Mouse (Mus musculus) neural tube, embryonic 13.5 days (tissue): ENCODE data around the gene Ndufs3. TPM values are rescaled to one million over a fixed set of nuclear protein-coding genes. Genes with fewer than 3 reads are reported as not detected.
"Not testable (repeated sequence)": the region's sequence is repeated elsewhere in the genome, so short reads cannot be mapped to it uniquely, and the experiment has no call there.

Experiments
- ATAC-seq: fragments of 200-750 bp; cut with Nextera tagmentation; 2 replicates; pipeline ENCODE4 v1.8.0; 2017; ENCODE audit warnings: low read depth, mild to moderate bottlenecking, moderate TSS enrichment, moderate library complexity
- H3K27ac ChIP-seq: fragments of 300-500 bp; sonication (generic); replicated peaks from 2 replicates; pipeline ENCODE4 v1.5.1; 2015; ENCODE audit warnings: moderate library complexity, mild to moderate bottlenecking, inconsistent platforms
- H3K27me3 ChIP-seq: fragments of 300-500 bp; sonication (generic); 2 replicates; pipeline ENCODE4 v1.6.1; 2015; ENCODE audit warnings: mild to moderate bottlenecking, inconsistent platforms
- H3K36me3 ChIP-seq: fragments of 300-500 bp; sonication (generic); 2 replicates; pipeline ENCODE4 v1.6.1; 2015; ENCODE audit warnings: mild to moderate bottlenecking, inconsistent platforms
- H3K4me1 ChIP-seq: fragments of 300-500 bp; sonication (generic); replicated peaks from 2 replicates; pipeline ENCODE4 v1.6.1; 2015; ENCODE audit warnings: inconsistent platforms
- H3K4me2 ChIP-seq: fragments of 300-500 bp; sonication (generic); 2 replicates; pipeline ENCODE4 v1.6.1; 2015; ENCODE audit warnings: inconsistent platforms, mild to moderate bottlenecking, moderate library complexity
- H3K4me3 ChIP-seq: fragments of 300-500 bp; sonication (generic); 2 replicates; pipeline ENCODE4 v1.5.1; 2015; ENCODE audit warnings: mild to moderate bottlenecking, inconsistent platforms
- H3K9ac ChIP-seq: fragments of 300-500 bp; sonication (generic); 2 replicates; pipeline ENCODE4 v1.6.1; 2015; ENCODE audit warnings: moderate library complexity, mild to moderate bottlenecking, inconsistent platforms
- H3K9me3 ChIP-seq: fragments of 300-500 bp; sonication (generic); 2 replicates; pipeline ENCODE4 v1.6.1; 2016; ENCODE audit warnings: inconsistent platforms
- WGBS: fragments of 180-500 bp; shearing (Covaris S2); methylation state at CpG from one replicate; pipeline ENCODE4 v1.1.7; 2015; 5-methylcytosine and 5-hydroxymethylcytosine counted together
- polyA plus RNA-seq: library from polyadenylated mRNA; unstranded; fragments of >200 nt; fragmentation: Nextera tagmentation; extraction: Ambion mirVana; gene quantifications from 2 replicates; pipeline ENCODE4 v1.2.1, GENCODE M21; 2015

Gene Ndufs3
- polyA plus RNA-seq, 1 experiment from 2014 or later = 211 TPM

DNA sequence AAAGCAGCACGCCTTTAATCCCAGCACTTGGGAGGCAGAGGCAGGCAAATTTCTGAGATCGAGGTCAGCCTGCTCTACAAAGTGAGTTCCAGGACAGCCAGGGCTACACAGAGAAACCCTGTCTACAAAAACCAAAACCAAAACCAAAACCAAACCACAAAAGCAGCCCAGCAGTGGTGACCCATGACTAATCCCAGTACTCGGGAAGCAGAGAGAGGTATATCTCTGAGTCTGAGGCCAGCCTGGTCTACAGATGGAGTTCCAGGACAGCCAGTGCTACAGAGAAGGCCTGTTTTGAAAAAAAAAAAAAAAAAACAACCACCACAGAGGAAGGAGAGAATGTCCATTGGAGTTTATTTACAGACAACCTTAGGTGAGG lies 10.3 kb downstream of the Ndufs3 start:
- 93% methylated on average over 3 of the region's 3 CpGs for WGBS
- H3K9ac ChIP-seq, H3K4me2 ChIP-seq, H3K27me3 ChIP-seq, H3K4me3 ChIP-seq, H3K9me3 ChIP-seq, H3K27ac ChIP-seq, ATAC-seq: not testable (repeated sequence)
- Histone ChIP-seq H3K36me3 (peaks cover 73% of the 10 kb centered on the region), H3K4me1 (peaks cover 18% of the 10 kb centered on the region)

GRCm38 (mm10) chr2:90893673-90894298 lies 10.8 kb downstream of the Ndufs3 start:
- H3K9ac ChIP-seq = no peak overlapping the region
- no peak overlapping the region for H3K4me3 ChIP-seq
- no peak for ATAC-seq
- 83% methylated on average over 6 of the region's 6 CpGs for WGBS
- H3K4me2 ChIP-seq = no peak overlapping the region
- H3K27ac ChIP-seq = no peak overlapping the region
- peaks cover 23% of the 10 kb centered on the region for H3K4me1 ChIP-seq
- peaks cover 8% of the 10 kb centered on the region for H3K27me3 ChIP-seq
- no peaks in the 10 kb centered on the region for H3K9me3 ChIP-seq
- peaks cover 68% of the 10 kb centered on the region for H3K36me3 ChIP-seq

DNA sequence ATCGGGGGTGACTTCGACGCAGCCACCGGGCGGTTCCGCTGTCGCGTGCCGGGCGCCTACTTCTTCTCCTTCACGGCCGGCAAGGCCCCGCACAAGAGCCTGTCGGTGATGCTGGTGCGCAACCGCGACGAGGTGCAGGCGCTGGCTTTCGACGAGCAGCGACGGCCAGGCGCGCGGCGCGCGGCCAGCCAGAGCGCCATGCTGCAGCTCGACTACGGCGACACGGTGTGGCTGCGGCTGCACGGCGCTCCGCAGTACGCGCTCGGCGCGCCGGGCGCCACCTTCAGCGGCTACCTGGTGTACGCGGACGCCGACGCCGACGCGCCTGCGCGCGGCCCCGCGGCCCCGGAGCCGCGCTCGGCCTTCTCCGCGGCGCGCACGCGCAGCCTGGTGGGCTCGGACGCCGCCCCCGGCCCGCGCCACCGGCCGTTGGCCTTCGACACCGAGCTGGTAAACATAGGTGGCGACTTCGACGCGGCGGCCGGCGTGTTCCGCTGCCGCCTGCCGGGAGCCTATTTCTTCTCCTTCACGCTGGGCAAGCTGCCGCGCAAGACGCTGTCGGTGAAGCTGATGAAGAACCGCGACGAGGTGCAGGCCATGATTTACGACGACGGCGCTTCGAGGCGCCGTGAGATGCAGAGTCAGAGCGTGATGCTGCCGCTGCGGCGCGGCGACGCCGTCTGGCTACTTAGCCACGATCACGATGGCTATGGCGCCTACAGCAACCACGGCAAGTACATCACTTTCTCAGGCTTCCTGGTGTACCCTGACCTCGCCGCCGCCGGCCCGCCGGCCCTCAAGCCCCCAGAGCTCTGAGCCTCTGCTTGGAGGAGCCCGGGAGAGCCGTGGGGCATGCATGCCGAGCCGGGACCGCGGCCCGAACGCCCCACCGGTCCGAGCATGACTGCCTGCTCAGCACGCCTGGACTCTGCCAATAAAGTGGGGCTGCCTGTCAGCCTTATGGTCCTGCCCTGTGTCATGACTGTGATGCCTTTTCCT lies 14.8 kb downstream of the Ndufs3 start:
- 3% methylated on average over 109 of the region's 133 CpGs for WGBS
- Histone ChIP-seq H3K4me2 (peak overlapping the region; percentile 79), H3K27ac (peak overlapping the region; percentile 78), H3K36me3 (peaks cover 28% of the 10 kb centered on the region), H3K9ac (peak overlapping the region; percentile 71), H3K4me3 (peak overlapping the region; percentile 47), H3K4me1 (peaks cover 53% of the 10 kb centered on the region), H3K9me3 (no peaks in the 10 kb centered on the region), H3K27me3 (peaks cover 43% of the 10 kb centered on the region)
- ATAC-seq = peak; percentile 64

DNA sequence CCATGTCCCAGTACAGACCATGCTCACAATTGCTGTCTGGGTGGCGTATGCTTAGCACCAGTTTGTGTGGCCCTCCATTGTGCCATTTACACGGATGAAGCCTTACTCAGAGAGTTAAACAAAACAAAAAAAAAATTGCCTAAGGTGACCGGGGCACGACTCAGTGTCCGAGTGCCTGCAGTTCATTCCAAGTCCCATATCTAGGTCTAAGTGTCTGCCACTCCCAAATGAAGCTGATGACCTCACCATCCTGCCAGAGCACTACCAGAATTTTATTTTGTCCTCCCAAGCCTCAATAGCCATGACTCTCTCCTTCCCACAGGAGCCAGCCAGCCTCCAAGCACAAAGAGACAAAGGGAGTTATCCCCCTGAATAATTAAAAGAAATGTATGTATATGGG lies 17.0 kb downstream of the Ndufs3 start:
- H3K9me3 ChIP-seq = no peaks in the 10 kb centered on the region
- H3K4me1 ChIP-seq = peaks cover 61% of the 10 kb centered on the region
- H3K4me2 ChIP-seq = peak overlapping the region; percentile 79
- H3K9ac ChIP-seq = peak overlapping the region; percentile 90
- H3K36me3 ChIP-seq = peaks cover 10% of the 10 kb centered on the region; the same call in 1 of the 2 replicates
- H3K4me3 ChIP-seq = peak overlapping the region; percentile 66
- ATAC-seq = no peak
- 70% methylated on average over 5 of the region's 5 CpGs for WGBS
- H3K27me3 ChIP-seq = peaks cover 50% of the 10 kb centered on the region
- 0 out of 2 replicates have a peak overlapping the region, but pooled peaks have one; percentile 95 for H3K27ac ChIP-seq

- H3K4me3 ChIP-seq = peak overlapping the region; percentile 66
- ATAC-seq = no peak
- H3K4me1 ChIP-seq = peaks cover 61% of the 10 kb centered on the region
- peak overlapping the region; percentile 79 for H3K4me2 ChIP-seq
- 0 out of 2 replicates have a peak, but pooled peaks cover 2% of the 10 kb centered on the region for H3K36me3 ChIP-seq
- H3K27ac ChIP-seq = peak overlapping the region; percentile 95
- WGBS = 19% methylated on average over 6 of the region's 6 CpGs
- H3K9me3 ChIP-seq = no peaks in the 10 kb centered on the region
- peak overlapping the region; percentile 90 for H3K9ac ChIP-seq
- H3K27me3 ChIP-seq = peaks cover 50% of the 10 kb centered on the region
These were observed 18.2 kb downstream of the Ndufs3 start for GRCm38 (mm10) chr2:90886436-90886835.

- no peaks in the 10 kb centered on the region for H3K9me3 ChIP-seq
- H3K4me1 ChIP-seq = peaks cover 60% of the 10 kb centered on the region
- H3K36me3 ChIP-seq = no peaks in the 10 kb centered on the region
- peak; percentile 76 for ATAC-seq
- WGBS = 1% methylated on average over 45 of the region's 45 CpGs
- peak within 1 kb of the TSS; percentile 79 for H3K4me2 ChIP-seq
- peak within 1 kb of the TSS; percentile 66 for H3K4me3 ChIP-seq
- H3K27ac ChIP-seq = peak within 1 kb of the TSS; percentile 95
- H3K9ac ChIP-seq = peak within 1 kb of the TSS; percentile 90
- H3K27me3 ChIP-seq = peaks cover 50% of the 10 kb centered on the region
These were observed 19.2 kb downstream of the Ndufs3 start, which contains the start of gene C1qtnf4 for GRCm38 (mm10) chr2:90885218-90886041. Gene C1qtnf4, plus strand, starts transcription at chr2:90885860.

DNA sequence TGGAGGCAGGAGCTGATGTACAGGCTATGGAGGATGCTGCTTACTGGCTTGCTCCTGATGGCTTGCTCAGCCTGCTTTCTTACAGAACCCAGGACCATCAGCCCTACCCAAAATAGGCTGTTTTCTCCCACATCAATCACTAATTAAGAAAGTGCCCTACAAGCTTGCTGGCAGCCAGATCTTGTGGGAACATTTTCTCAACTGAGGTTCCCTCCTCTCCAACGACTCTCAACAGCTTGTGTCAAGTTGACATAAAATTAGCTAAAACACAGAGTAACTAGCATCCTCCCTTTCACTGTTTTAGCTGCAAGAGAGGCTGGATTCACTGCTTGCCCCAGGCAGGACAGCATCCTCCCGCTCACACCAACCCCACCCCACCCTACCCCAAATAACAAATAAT lies 22.8 kb downstream of the Ndufs3 start:
- no peak for ATAC-seq
- peaks cover 41% of the 10 kb centered on the region for H3K4me1 ChIP-seq
- 82% methylated on average over 2 of the region's 2 CpGs for WGBS
- H3K27me3 ChIP-seq = peaks cover 22% of the 10 kb centered on the region
- no peak overlapping the region for H3K9ac ChIP-seq
- H3K27ac ChIP-seq = no peak overlapping the region
- H3K4me3 ChIP-seq = no peak overlapping the region
- H3K36me3 ChIP-seq = no peaks in the 10 kb centered on the region
- H3K4me2 ChIP-seq = no peak overlapping the region
- no peaks in the 10 kb centered on the region for H3K9me3 ChIP-seq

GRCm38 (mm10) chr2:90880144-90880785 lies 24.4 kb downstream of the Ndufs3 start:
- no peak overlapping the region for H3K4me3 ChIP-seq
- ATAC-seq = 0 out of 2 replicates have a peak, but pooled peaks have one; percentile 10
- peak overlapping the region; percentile 64 for H3K27ac ChIP-seq
- H3K27me3 ChIP-seq = peaks cover 10% of the 10 kb centered on the region; the same call in 1 of the 2 replicates
- no peak overlapping the region for H3K4me2 ChIP-seq
- H3K36me3 ChIP-seq = no peaks in the 10 kb centered on the region
- no peak overlapping the region; the same call in 1 of the 2 replicates for H3K9ac ChIP-seq
- 28% methylated on average over 6 of the region's 6 CpGs for WGBS
- peaks cover 31% of the 10 kb centered on the region for H3K4me1 ChIP-seq
- no peaks in the 10 kb centered on the region for H3K9me3 ChIP-seq

DNA sequence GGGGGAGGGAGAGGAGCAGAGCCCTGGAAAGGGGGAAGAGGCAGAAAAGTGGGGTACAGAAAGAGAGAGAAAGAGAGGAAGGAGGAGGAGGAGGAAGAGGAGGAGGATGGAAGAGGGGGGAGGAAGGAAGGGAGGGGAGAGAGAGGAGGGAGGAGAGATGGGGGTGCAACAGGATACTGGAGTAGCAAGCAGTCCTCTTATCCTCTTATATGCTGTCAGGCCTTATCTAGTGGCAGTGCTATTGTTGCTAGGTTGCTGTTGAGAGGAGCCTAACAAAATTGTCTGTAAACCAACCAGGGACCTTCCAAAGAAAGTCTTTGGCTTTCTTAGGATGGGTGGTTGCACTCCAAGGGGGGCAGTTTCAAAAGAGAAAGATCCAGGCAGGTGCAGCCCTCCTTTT lies 25.2 kb downstream of the Ndufs3 start:
- Histone ChIP-seq H3K4me1 (peaks cover 24% of the 10 kb centered on the region), H3K9ac (no peak overlapping the region), H3K27me3 (peaks cover 2% of the 10 kb centered on the region; the same call in 1 of the 2 replicates), H3K4me3 (no peak overlapping the region), H3K9me3 (no peaks in the 10 kb centered on the region), H3K27ac (no peak overlapping the region), H3K36me3 (no peaks in the 10 kb centered on the region), H3K4me2 (no peak overlapping the region)
- ATAC-seq = no peak

DNA sequence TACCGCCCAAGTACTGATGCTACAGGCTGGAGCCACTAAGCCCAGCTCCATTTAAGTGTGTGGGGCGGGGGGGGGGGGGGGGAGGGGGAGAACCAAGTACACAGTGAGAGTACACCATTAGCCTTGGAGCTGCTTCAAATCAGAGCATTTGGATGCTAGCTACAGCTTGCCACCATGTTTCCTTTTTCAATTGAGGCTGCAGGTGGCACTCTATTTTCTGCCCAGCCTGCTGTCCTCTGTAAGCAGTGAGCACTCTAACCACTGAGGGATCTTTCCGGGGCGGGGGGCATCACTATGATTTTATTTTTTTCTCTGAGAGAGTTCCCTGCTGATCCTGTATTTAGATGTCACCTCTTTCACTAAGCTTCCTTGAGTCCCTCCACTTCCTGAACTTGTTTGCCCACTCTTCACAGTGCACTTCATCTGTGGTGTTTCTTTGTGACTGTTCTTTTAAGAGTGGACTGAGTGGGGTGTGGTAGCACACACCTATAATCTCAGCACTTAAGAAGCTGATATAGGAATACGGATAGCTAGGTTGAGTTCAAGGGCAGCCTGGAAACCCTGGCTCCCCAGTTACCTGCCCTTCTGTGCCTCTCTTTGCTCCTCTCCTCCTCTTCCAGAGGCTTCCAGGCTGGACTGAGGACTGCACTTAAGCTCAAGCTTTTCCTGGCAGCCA lies 26.9 kb downstream of the Ndufs3 start:
- no peak for ATAC-seq
- no peak overlapping the region for H3K9ac ChIP-seq
- H3K36me3 ChIP-seq = no peaks in the 10 kb centered on the region
- H3K4me3 ChIP-seq = no peak overlapping the region
- no peak overlapping the region for H3K27ac ChIP-seq
- 63% methylated on average over 5 of the region's 5 CpGs for WGBS
- H3K9me3 ChIP-seq = no peaks in the 10 kb centered on the region
- no peaks in the 10 kb centered on the region for H3K27me3 ChIP-seq
- no peak overlapping the region for H3K4me2 ChIP-seq
- H3K4me1 ChIP-seq = peaks cover 19% of the 10 kb centered on the region

DNA sequence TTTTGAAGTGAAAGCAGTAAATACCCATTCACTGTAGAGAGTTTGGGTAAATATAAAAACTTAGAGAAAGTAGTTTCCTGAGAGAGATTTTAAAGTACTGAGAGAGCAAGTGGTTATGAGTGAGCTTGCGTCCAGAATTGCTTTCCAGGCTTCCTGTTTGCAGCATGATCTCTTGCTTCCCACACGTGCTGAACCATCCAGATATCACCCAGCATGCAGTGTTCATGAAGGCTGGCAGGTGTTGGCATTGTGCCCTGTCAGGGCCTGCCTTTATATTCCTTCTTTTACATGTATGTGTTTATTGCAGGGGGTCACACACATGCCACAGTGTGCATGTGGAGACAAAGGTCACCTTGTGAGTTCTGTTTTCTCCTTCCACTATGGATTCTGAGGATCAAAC lies 29.4 kb downstream of the Ndufs3 start:
- H3K27me3 ChIP-seq = no peaks in the 10 kb centered on the region
- no peak overlapping the region for H3K9ac ChIP-seq
- no peaks in the 10 kb centered on the region for H3K36me3 ChIP-seq
- no peak for ATAC-seq
- H3K4me2 ChIP-seq = no peak overlapping the region
- H3K27ac ChIP-seq = no peak overlapping the region
- H3K4me1 ChIP-seq = peaks cover 23% of the 10 kb centered on the region
- H3K9me3 ChIP-seq = no peaks in the 10 kb centered on the region
- no peak overlapping the region for H3K4me3 ChIP-seq
- 83% methylated on average over 2 of the region's 2 CpGs for WGBS
